Mouse (Mus musculus) adrenal gland, postnatal 25 days (tissue): ENCODE measurements around the gene Ppil6. TPM values are rescaled to one million over a fixed set of nuclear protein-coding genes. Genes with fewer than 3 reads are reported as not detected.

Experiments
- total RNA-seq: library from RNA; stranded (reverse); gene quantifications from 2 replicates; pipeline ENCODE4 v1.2.3, GENCODE M21; 2021

The Ppil6 gene
- total RNA-seq, 1 experiment from 2014 or later, result 1.7 TPM

Other genes starting within 250 kb of the Ppil6 start
- 16.7 and 22.8 TPM in 2 replicates for gene Fig4, start 187.2 kb upstream of the Ppil6 start, total RNA-seq
- 0.06 TPM in 1 of 2 replicates, not detected in the other for gene Ak9, start 186.5 kb upstream of the Ppil6 start, total RNA-seq
- gene Zbtb24, start 40.1 kb upstream of the Ppil6 start, total RNA-seq, result 21.8 and 26.0 TPM in 2 replicates
- gene Mical1, start 14.1 kb upstream of the Ppil6 start, total RNA-seq, result 10.4 and 11.8 TPM in 2 replicates
- 27.2 and 36.3 TPM in 2 replicates for gene Smpd2, start 70 bp upstream of the Ppil6 start, total RNA-seq
- gene Cd164, start 29.0 kb downstream of the Ppil6 start, total RNA-seq, result 213 and 238 TPM in 2 replicates
- 0.39 and 0.76 TPM in 2 replicates for gene Ccdc162, start 226.2 kb downstream of the Ppil6 start, total RNA-seq